Comparison of ENCODE assay signal across 26 mouse cellular contexts in genomic region chr17:87585355-87585754, GRCm38 (mm10). TPM values are rescaled to one million over a fixed set of nuclear protein-coding genes. Genes with fewer than 3 reads are reported as not detected.
DNase-seq lines count a peak whose midpoint lies in the region; ATAC-seq and TF ChIP-seq lines count a peak whose summit lies in the region.
"Had no signal": no experiment of that assay in that cellular context is flagged by ENCODE, and none has a peak within 500 bp of the region (broad histone marks: within the 10 kb centered on the region; RNA-seq: fewer than 3 reads in every experiment).

No protein-coding gene starts in this region.

- WGBS in hindbrain, embryonic 14.5 days: 63% methylated on average over 6 of the region's 6 CpGs
- whole genome bisulfite sequencing in hindbrain, embryonic 12.5 days: 69% methylated on average over 6 of the region's 6 CpGs
- WGBS in kidney, embryonic 16.5 days: 33% methylated on average over 6 of the region's 6 CpGs
- WGBS in intestine, embryonic 16.5 days: 44% methylated on average over 6 of the region's 6 CpGs

- peaks cover 6% of the 10 kb centered on the region; the same call in 1 of the 2 replicates for H3K9me3 ChIP-seq in hindbrain, embryonic 14.5 days (ENCODE audit: control insufficient read depth, low read length)
- 0 out of 2 replicates have a peak, but pooled peaks cover 4% of the 10 kb centered on the region for H3K9me3 ChIP-seq in hindbrain, embryonic 12.5 days (replicated peaks)
- H3K9me3 ChIP-seq in kidney, embryonic 16.5 days (ENCODE audit: low read length): peaks cover 7% of the 10 kb centered on the region
- H3K9me3 ChIP-seq in ES-Bruce4 (replicated peaks; ENCODE audit: control insufficient read depth, insufficient read depth, low read length, poor library complexity, severe bottlenecking): peaks cover 19% of the 10 kb centered on the region
- H3K9me3 ChIP-seq in intestine, embryonic 16.5 days (ENCODE audit: control insufficient read depth, low read length): no peaks in the 10 kb centered on the region; the same call in 1 of the 2 replicates
- H3K9me3 ChIP-seq: lung, embryonic 15.5 days; midbrain, embryonic 13.5 days had no signal

- TF ChIP-seq CTCF in ES-Bruce4 (IDR thresholded peaks at IDR 0.05; ENCODE audit: low read depth, low read length): no peak

- H3K27me3 ChIP-seq in hindbrain, embryonic 14.5 days (ENCODE audit: control insufficient read depth, insufficient read depth, low read length): no peaks in the 10 kb centered on the region
- H3K27me3 ChIP-seq in hindbrain, embryonic 12.5 days: no peaks in the 10 kb centered on the region
- H3K27me3 ChIP-seq in kidney, embryonic 16.5 days (ENCODE audit: insufficient read depth, low read length): 0 out of 2 replicates have a peak, but pooled peaks cover 3% of the 10 kb centered on the region
- H3K27me3 ChIP-seq in ES-Bruce4 (ENCODE audit: control insufficient read depth, insufficient read depth, low read length, poor library complexity, severe bottlenecking): no peaks in the 10 kb centered on the region
- no peaks in the 10 kb centered on the region for H3K27me3 ChIP-seq in intestine, embryonic 16.5 days (replicated peaks; ENCODE audit: control insufficient read depth, insufficient read depth, low read length)
- H3K27me3 ChIP-seq: forebrain, embryonic 13.5 days; limb, embryonic 13.5 days; lung, embryonic 15.5 days; midbrain, embryonic 13.5 days; Patski; stomach, embryonic 15.5 days had no signal

- no peak overlapping the region for H3K4me3 ChIP-seq in hindbrain, embryonic 14.5 days (replicated peaks; ENCODE audit: low read length)
- no peak overlapping the region for H3K4me3 ChIP-seq in hindbrain, embryonic 12.5 days
- no peak overlapping the region for H3K4me3 ChIP-seq in kidney, embryonic 16.5 days (ENCODE audit: low read length)
- no peak overlapping the region for H3K4me3 ChIP-seq in ES-Bruce4 (ENCODE audit: low read depth, low read length)
- no peak overlapping the region for H3K4me3 ChIP-seq in intestine, embryonic 16.5 days (ENCODE audit: low read length)
- H3K4me3 ChIP-seq: forebrain, embryonic 13.5 days; hindbrain, embryonic 10.5 days; layer of hippocampus, adult 2 months; left cerebral cortex, adult 2 months; limb, embryonic 13.5 days; lung, embryonic 15.5 days; midbrain, embryonic 13.5 days; stomach, embryonic 15.5 days had no signal

- no peak for ATAC-seq in hindbrain, embryonic 14.5 days (ENCODE audit: low FRiP score)
- no peak for ATAC-seq in hindbrain, embryonic 12.5 days (ENCODE audit: low FRiP score)
- peak; percentile 78 for ATAC-seq in kidney, embryonic 16.5 days (ENCODE audit: low FRiP score, low TSS enrichment)
- ATAC-seq in intestine, embryonic 16.5 days: peak; percentile 74
- ATAC-seq: forebrain, embryonic 13.5 days; midbrain, embryonic 13.5 days; Patski had no signal

- TF ChIP-seq EP300 in ES-Bruce4 (IDR thresholded peaks at IDR 0.05; ENCODE audit: insufficient read depth, low read depth, low read length): peak; percentile 71; the same call in 1 of the 2 replicates

- TF ChIP-seq POLR2A in ES-Bruce4 (IDR thresholded peaks at IDR 0.05; ENCODE audit: insufficient read depth, low read length): no peak

- H3K4me1 ChIP-seq in hindbrain, embryonic 14.5 days (replicated peaks; ENCODE audit: control insufficient read depth, insufficient read depth, low read length): no peaks in the 10 kb centered on the region
- no peaks in the 10 kb centered on the region for H3K4me1 ChIP-seq in hindbrain, embryonic 12.5 days
- no peaks in the 10 kb centered on the region for H3K4me1 ChIP-seq in kidney, embryonic 16.5 days (ENCODE audit: insufficient read depth, low read length)
- peaks cover 3% of the 10 kb centered on the region for H3K4me1 ChIP-seq in ES-Bruce4 (ENCODE audit: control insufficient read depth, insufficient read depth, low read length)
- H3K4me1 ChIP-seq in intestine, embryonic 16.5 days (ENCODE audit: control insufficient read depth, insufficient read depth, low read length): 0 out of 2 replicates have a peak, but pooled peaks cover 4% of the 10 kb centered on the region
- H3K4me1 ChIP-seq: forebrain, embryonic 13.5 days; hindbrain, embryonic 10.5 days; limb, embryonic 13.5 days; lung, embryonic 15.5 days; midbrain, embryonic 13.5 days; stomach, embryonic 15.5 days had no signal

- no peaks in the 10 kb centered on the region for H3K36me3 ChIP-seq in hindbrain, embryonic 14.5 days (replicated peaks; ENCODE audit: control insufficient read depth, insufficient read depth)
- no peaks in the 10 kb centered on the region for H3K36me3 ChIP-seq in hindbrain, embryonic 12.5 days
- no peaks in the 10 kb centered on the region for H3K36me3 ChIP-seq in kidney, embryonic 16.5 days (ENCODE audit: insufficient read depth, low read length)
- no peaks in the 10 kb centered on the region for H3K36me3 ChIP-seq in ES-Bruce4 (ENCODE audit: control insufficient read depth, insufficient read depth, low read length, poor library complexity, severe bottlenecking)
- no peaks in the 10 kb centered on the region for H3K36me3 ChIP-seq in intestine, embryonic 16.5 days (ENCODE audit: control insufficient read depth, insufficient read depth, low read length)
- H3K36me3 ChIP-seq: hindbrain, embryonic 10.5 days; limb, embryonic 13.5 days; lung, embryonic 15.5 days; midbrain, embryonic 13.5 days; stomach, embryonic 15.5 days had no signal

- H3K4me2 ChIP-seq in hindbrain, embryonic 14.5 days (replicated peaks): no peak overlapping the region
- H3K4me2 ChIP-seq in hindbrain, embryonic 12.5 days (replicated peaks): no peak overlapping the region
- H3K4me2 ChIP-seq in kidney, embryonic 16.5 days (replicated peaks; ENCODE audit: low read depth, low read length): no peak overlapping the region
- H3K4me2 ChIP-seq in intestine, embryonic 16.5 days (ENCODE audit: low read depth, low read length): no peak overlapping the region
- H3K4me2 ChIP-seq: forebrain, embryonic 13.5 days; limb, embryonic 13.5 days; liver, embryonic 11.5 days; lung, embryonic 15.5 days; midbrain, embryonic 13.5 days; stomach, embryonic 15.5 days had no signal

- no peak overlapping the region for H3K27ac ChIP-seq in hindbrain, embryonic 14.5 days
- no peak overlapping the region for H3K27ac ChIP-seq in hindbrain, embryonic 12.5 days
- no peak overlapping the region for H3K27ac ChIP-seq in kidney, embryonic 16.5 days (ENCODE audit: low read length)
- H3K27ac ChIP-seq in ES-Bruce4 (ENCODE audit: insufficient read depth, low read length): no peak overlapping the region
- H3K27ac ChIP-seq in intestine, embryonic 16.5 days (ENCODE audit: low read length): no peak overlapping the region
- H3K27ac ChIP-seq: forebrain, embryonic 13.5 days; hindbrain, embryonic 10.5 days; layer of hippocampus, adult 2 months; left cerebral cortex, adult 2 months; limb, embryonic 13.5 days; lung, embryonic 15.5 days; midbrain, embryonic 13.5 days; stomach, embryonic 15.5 days had no signal

- 0 out of 2 replicates have a peak overlapping the region, but pooled peaks have one; percentile 16 for H3K9ac ChIP-seq in hindbrain, embryonic 14.5 days
- H3K9ac ChIP-seq in hindbrain, embryonic 12.5 days: no peak overlapping the region
- H3K9ac ChIP-seq in kidney, embryonic 16.5 days (replicated peaks; ENCODE audit: low read length): no peak overlapping the region
- H3K9ac ChIP-seq in ES-Bruce4 (ENCODE audit: low read depth, poor library complexity, severe bottlenecking): no peak overlapping the region
- no peak overlapping the region for H3K9ac ChIP-seq in intestine, embryonic 16.5 days (ENCODE audit: low read depth, low read length)
- H3K9ac ChIP-seq: forebrain, embryonic 13.5 days; limb, embryonic 13.5 days; lung, embryonic 15.5 days; midbrain, embryonic 13.5 days; stomach, embryonic 15.5 days had no signal

- DNase-seq in hindbrain, embryonic 14.5 days (ENCODE audit: low spot score): no peak
- DNase-seq in kidney, postnatal 14 days: no peak
- no peak for DNase-seq in right cerebral cortex, postnatal 36 days (ENCODE audit: low spot score in 2 of 2)
- DNase-seq: adrenal gland, postnatal 10 days; cerebellum, adult 11 months; cerebellum, adult 9-10 months; cerebellum, postnatal 36 days; gastrocnemius, postnatal 14 days; heart, postnatal 14 days; lung, postnatal 36 days; thymus, adult 18-20 months; thymus, postnatal 25 days had no signal

RNA-seq across cellular contexts. Expression of gene Epcam, which starts 50.4 kb away (rescaled TPM):
- 4.5 and 5.4 TPM in 2 replicates for polyA plus RNA-seq in hindbrain, embryonic 14.5 days (2014; fragmentation: Nextera tagmentation; extraction: Ambion mirVana)
- 25.3 and 50.1 TPM in 2 replicates for polyA plus RNA-seq in hindbrain, embryonic 12.5 days (2016; fragmentation: Nextera tagmentation; extraction: Ambion mirVana)
- polyA plus RNA-seq in kidney, embryonic 16.5 days (2015; fragmentation: Nextera tagmentation; extraction: Ambion mirVana): 313 and 317 TPM in 2 replicates
- polyA plus RNA-seq in ES-Bruce4 (2011; ENCODE audit: insufficient read depth, insufficient read length, low read depth, missing spikeins): 337 and 346 TPM in 2 replicates
- polyA plus RNA-seq in intestine, embryonic 16.5 days (2015; fragmentation: Nextera tagmentation; extraction: Ambion mirVana): 1,152 and 1,162 TPM in 2 replicates

Comparison
In these comparisons a context has a peak if more than half of its experiments do, and no peak if none do; other contexts are left out.
1. ATAC-seq: peak in kidney, embryonic 16.5 days (single experiment) and intestine, embryonic 16.5 days (single experiment); none in hindbrain, embryonic 14.5 days (single experiment) and hindbrain, embryonic 12.5 days (single experiment).